Mouse (Mus musculus) central nervous system, embryonic 14 days (tissue): ENCODE results near the gene Smpx. TPM values are rescaled to one million over a fixed set of nuclear protein-coding genes. Genes with fewer than 3 reads are reported as not detected.

Source experiments
- polyA plus RNA-seq: library from polyadenylated mRNA; depleted of rRNA; stranded (reverse); fragments of >200 nt; gene quantifications from 2 replicates; pipeline ENCODE4 v1.2.3, GENCODE M21; 2012; rRNA removed

Gene Smpx
- polyA plus RNA-seq, result 4.3 TPM in 1 of 2 replicates, not detected in the other

DNA sequence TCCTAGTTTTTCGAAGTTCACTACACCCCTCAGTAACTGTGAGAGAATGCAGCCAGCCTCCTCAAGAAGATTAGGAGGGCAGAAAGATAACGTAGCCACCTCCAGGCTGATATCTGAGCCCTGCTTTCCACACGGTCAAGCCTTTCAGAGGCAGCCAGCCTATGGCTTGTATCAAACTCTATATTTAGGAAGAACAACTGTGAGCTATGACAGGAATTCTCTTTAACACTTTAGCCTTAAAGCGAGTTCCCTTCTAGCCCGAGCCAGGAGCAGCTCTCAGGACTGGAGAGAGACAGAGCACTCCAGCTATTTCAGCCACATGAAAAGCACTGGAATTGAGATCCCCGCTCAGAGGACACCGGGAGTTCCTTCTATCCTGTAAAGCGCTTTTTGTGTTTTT is at the start of gene Smpx:
TSS of gene Smpx (plus strand) at position 49 of the 400 bp plus-strand sequence.

Other genes starting within 250 kb of the Smpx start
- 93.2 and 110 TPM in 2 replicates for gene Sms, start 206.6 kb upstream of the Smpx start, polyA plus RNA-seq
- gene Yy2, start 129.9 kb upstream of the Smpx start, polyA plus RNA-seq, result 1.3 and 1.4 TPM in 2 replicates
- gene Mbtps2, start 100.2 kb upstream of the Smpx start, polyA plus RNA-seq, result 37.1 and 41.7 TPM in 2 replicates
- gene Klhl34, start 119.5 kb downstream of the Smpx start, polyA plus RNA-seq, result 0.04 TPM in 1 of 2 replicates, not detected in the other